Comparison of ENCODE assay signal across 9 mouse cellular contexts in genomic region chr4:116827819-116828218, GRCm38 (mm10). TPM values are rescaled to one million over a fixed set of nuclear protein-coding genes. Genes with fewer than 3 reads are reported as not detected.
A peak's percentile ranks its signal among the peaks of the same experiment; 100 is the strongest.
DNase-seq lines count a peak whose midpoint lies in the region; ATAC-seq and TF ChIP-seq lines count a peak whose summit lies in the region.
"Had no signal": no experiment of that assay in that cellular context is flagged by ENCODE, and none has a peak within 500 bp of the region (broad histone marks: within the 10 kb centered on the region; RNA-seq: fewer than 3 reads in every experiment).

No protein-coding gene starts in this region.

- peaks cover 3% of the 10 kb centered on the region; the same call in 1 of the 2 replicates for H3K4me1 ChIP-seq in embryonic facial prominence, embryonic 14.5 days (ENCODE audit: control insufficient read depth, insufficient read depth, low read length)
- no peaks in the 10 kb centered on the region for H3K4me1 ChIP-seq in kidney, postnatal 0 days (replicated peaks; ENCODE audit: insufficient read depth, low read length)
- H3K4me1 ChIP-seq in neural tube, embryonic 11.5 days (ENCODE audit: control insufficient read depth, insufficient read depth, low read length) = peaks cover 9% of the 10 kb centered on the region; the same call in 1 of the 2 replicates

- H3K9me3 ChIP-seq in embryonic facial prominence, embryonic 14.5 days (ENCODE audit: control insufficient read depth, low read length) = no peaks in the 10 kb centered on the region
- H3K9me3 ChIP-seq in kidney, postnatal 0 days (replicated peaks; ENCODE audit: low read length) = no peaks in the 10 kb centered on the region
- no peaks in the 10 kb centered on the region for H3K9me3 ChIP-seq in neural tube, embryonic 11.5 days (ENCODE audit: control insufficient read depth, low read length)
- H3K9me3 ChIP-seq: limb, embryonic 15.5 days had no signal

- H3K36me3 ChIP-seq in embryonic facial prominence, embryonic 14.5 days (ENCODE audit: control insufficient read depth, insufficient read depth, low read length) = no peaks in the 10 kb centered on the region
- no peaks in the 10 kb centered on the region for H3K36me3 ChIP-seq in kidney, postnatal 0 days (ENCODE audit: insufficient read depth, low read length)
- H3K36me3 ChIP-seq in neural tube, embryonic 11.5 days (ENCODE audit: control insufficient read depth, insufficient read depth, low read length) = no peaks in the 10 kb centered on the region
- H3K36me3 ChIP-seq: limb, embryonic 15.5 days had no signal

- peak; percentile 44 to 50 for DNase-seq in heart, adult 18-20 months
- DNase-seq in heart, adult 11 months = no peak
- peak; percentile 37 for DNase-seq in 3134 (ENCODE audit: extremely low read depth, insufficient read length, low spot score)
- DNase-seq in NIH3T3 (ENCODE audit: low read depth) = peak; percentile 88
- peak; percentile 78 for DNase-seq in embryonic facial prominence, embryonic 14.5 days (ENCODE audit: low spot score)
- peak; percentile 85 for DNase-seq in kidney, postnatal 0 days (ENCODE audit: low spot score)
- DNase-seq in neural tube, embryonic 11.5 days (ENCODE audit: low spot score) = peak; percentile 62
- no peak for DNase-seq in frontal cortex, postnatal 14 days (ENCODE audit: low spot score in 2 of 2)

- no peak overlapping the region for H3K4me3 ChIP-seq in embryonic facial prominence, embryonic 14.5 days (ENCODE audit: low read depth, low read length)
- no peak overlapping the region for H3K4me3 ChIP-seq in kidney, postnatal 0 days (replicated peaks; ENCODE audit: low read depth, low read length)
- H3K4me3 ChIP-seq in neural tube, embryonic 11.5 days (ENCODE audit: low read depth, low read length) = no peak overlapping the region
- H3K4me3 ChIP-seq: limb, embryonic 15.5 days had no signal

- peak; percentile 79 for TF ChIP-seq CTCF in kidney, postnatal 0 days (IDR thresholded peaks at IDR 0.05; ENCODE audit: low read depth)

- no peak overlapping the region for H3K27ac ChIP-seq in embryonic facial prominence, embryonic 14.5 days (replicated peaks; ENCODE audit: low read depth, low read length)
- no peak overlapping the region for H3K27ac ChIP-seq in kidney, postnatal 0 days
- H3K27ac ChIP-seq in neural tube, embryonic 11.5 days (ENCODE audit: low read depth, low read length) = no peak overlapping the region
- H3K27ac ChIP-seq: limb, embryonic 15.5 days had no signal

- H3K27me3 ChIP-seq in embryonic facial prominence, embryonic 14.5 days (replicated peaks; ENCODE audit: control insufficient read depth, insufficient read depth, low read length) = no peaks in the 10 kb centered on the region
- H3K27me3 ChIP-seq in kidney, postnatal 0 days (ENCODE audit: insufficient read depth, low read length) = no peaks in the 10 kb centered on the region
- no peaks in the 10 kb centered on the region for H3K27me3 ChIP-seq in neural tube, embryonic 11.5 days (ENCODE audit: control insufficient read depth, insufficient read depth, low read length)
- H3K27me3 ChIP-seq: limb, embryonic 15.5 days had no signal

- ATAC-seq in embryonic facial prominence, embryonic 14.5 days (ENCODE audit: low read depth) = peak; percentile 51; the same call in 1 of the 2 replicates
- no peak; the same call in 1 of the 2 replicates for ATAC-seq in kidney, postnatal 0 days (replicated peaks; ENCODE audit: low FRiP score, low read depth)
- ATAC-seq in neural tube, embryonic 11.5 days (ENCODE audit: insufficient read depth, low FRiP score, low TSS enrichment) = no peak

- H3K4me2 ChIP-seq in embryonic facial prominence, embryonic 14.5 days (ENCODE audit: low read depth, low read length) = no peak overlapping the region
- H3K4me2 ChIP-seq in kidney, postnatal 0 days (ENCODE audit: low read length) = no peak overlapping the region
- no peak overlapping the region for H3K4me2 ChIP-seq in neural tube, embryonic 11.5 days (ENCODE audit: low read depth)
- H3K4me2 ChIP-seq: limb, embryonic 15.5 days had no signal

- 2% methylated on average over 4 of the region's 4 CpGs for WGBS in embryonic facial prominence, embryonic 14.5 days
- 2% methylated on average over 4 of the region's 4 CpGs for WGBS in kidney, postnatal 0 days
- 4% methylated on average over 4 of the region's 4 CpGs for WGBS in neural tube, embryonic 11.5 days

- no peak overlapping the region for H3K9ac ChIP-seq in embryonic facial prominence, embryonic 14.5 days (ENCODE audit: low read depth, low read length)
- H3K9ac ChIP-seq in kidney, postnatal 0 days (ENCODE audit: low read depth, low read length) = no peak overlapping the region
- H3K9ac ChIP-seq in neural tube, embryonic 11.5 days (ENCODE audit: low read length) = no peak overlapping the region
- H3K9ac ChIP-seq: limb, embryonic 15.5 days had no signal

RNA-seq across cellular contexts. Expression of gene Hpdl, which starts 6.3 kb away (rescaled TPM):
- total RNA-seq in heart, adult 18-20 months (2021) = 1 to 10 TPM; 3.5 to 3.7 TPM
- polyA plus RNA-seq in embryonic facial prominence, embryonic 14.5 days (2014; fragmentation: Nextera tagmentation; extraction: Ambion mirVana) = 1.1 and 1.2 TPM in 2 replicates
- 2.2 and 2.3 TPM in 2 replicates for polyA plus RNA-seq in kidney, postnatal 0 days (2015; fragmentation: Nextera tagmentation; extraction: Ambion mirVana)
- 1.2 and 1.3 TPM in 2 replicates for polyA plus RNA-seq in neural tube, embryonic 11.5 days (2014; fragmentation: Nextera tagmentation; extraction: Ambion mirVana)

RNA-seq across cellular contexts. Expression of gene Mutyh, which starts 20.3 kb away (rescaled TPM):
- total RNA-seq in heart, adult 18-20 months (2021) = 1 to 10 TPM; 1.3 TPM
- polyA plus RNA-seq in embryonic facial prominence, embryonic 14.5 days (2014; fragmentation: Nextera tagmentation; extraction: Ambion mirVana) = 8.2 and 10.2 TPM in 2 replicates
- 8.8 and 9.9 TPM in 2 replicates for polyA plus RNA-seq in kidney, postnatal 0 days (2015; fragmentation: Nextera tagmentation; extraction: Ambion mirVana)
- polyA plus RNA-seq in neural tube, embryonic 11.5 days (2014; fragmentation: Nextera tagmentation; extraction: Ambion mirVana) = 15.5 and 17.4 TPM in 2 replicates

RNA-seq across cellular contexts. Expression of gene Toe1, which starts 20.4 kb away (rescaled TPM):
- total RNA-seq in heart, adult 18-20 months (2021) = 1 to 10 TPM; 5.5 to 7.3 TPM
- 29.8 and 32.2 TPM in 2 replicates for polyA plus RNA-seq in embryonic facial prominence, embryonic 14.5 days (2014; fragmentation: Nextera tagmentation; extraction: Ambion mirVana)
- polyA plus RNA-seq in kidney, postnatal 0 days (2015; fragmentation: Nextera tagmentation; extraction: Ambion mirVana) = 28.9 and 30.8 TPM in 2 replicates
- polyA plus RNA-seq in neural tube, embryonic 11.5 days (2014; fragmentation: Nextera tagmentation; extraction: Ambion mirVana) = 34.8 and 36.1 TPM in 2 replicates

RNA-seq across cellular contexts. Expression of gene Zswim5, which starts 49.4 kb away (rescaled TPM):
- 1 to 10 TPM in 1 of 2 experiments, under 1 TPM in 1; 0.98 to 1.0 TPM for total RNA-seq in heart, adult 18-20 months (2021)
- polyA plus RNA-seq in embryonic facial prominence, embryonic 14.5 days (2014; fragmentation: Nextera tagmentation; extraction: Ambion mirVana) = 0.51 and 0.54 TPM in 2 replicates
- 1.4 and 1.5 TPM in 2 replicates for polyA plus RNA-seq in kidney, postnatal 0 days (2015; fragmentation: Nextera tagmentation; extraction: Ambion mirVana)
- polyA plus RNA-seq in neural tube, embryonic 11.5 days (2014; fragmentation: Nextera tagmentation; extraction: Ambion mirVana) = 11.1 and 13.6 TPM in 2 replicates

Comparison
In these comparisons a context has a peak if more than half of its experiments do, and no peak if none do; other contexts are left out.
1. DNase-seq: peak in heart, adult 18-20 months (2 of 2), 3134 (single experiment), NIH3T3 (single experiment), embryonic facial prominence, embryonic 14.5 days (single experiment), kidney, postnatal 0 days (single experiment) and neural tube, embryonic 11.5 days (single experiment); none in heart, adult 11 months (single experiment) and frontal cortex, postnatal 14 days (0 of 2).